Mouse (Mus musculus) cortical plate, adult 2 months (tissue): ENCODE measurements at regions not wholly inside any gene's neighbourhood (a gene's known extent, or its start where the extent isn't known, plus 50 kb on each side); places are given as distances from the start of the nearest gene placed in this dataset.

ENCODE experiments used
- CTCF ChIP-seq: fragments of 200-500 bp; IDR thresholded peaks from 2 replicates; pipeline ENCODE4 v1.5.1; 2011; ENCODE audit warnings: mild to moderate bottlenecking, control low read depth, low read length; ENCODE audit not compliant: insufficient read depth; ENCODE audit errors: extremely low read depth
- POLR2A ChIP-seq: fragments of 200-500 bp; IDR thresholded peaks from 2 replicates; pipeline ENCODE4 v1.6.1; 2011; ENCODE audit warnings: mild to moderate bottlenecking, low read length, control low read depth; ENCODE audit not compliant: insufficient read depth; ENCODE audit errors: extremely low read depth

GRCm38 (mm10) chr12:49732351-49732750, 347.4 kb downstream of the Gm43517 start:
- no peak for TF ChIP-seq POLR2A
- TF ChIP-seq CTCF = no peak
